Mouse (Mus musculus): ENCODE results near the gene Wdr82.
A peak's percentile ranks its signal among the peaks of the same experiment; 100 is the strongest.

DNA sequence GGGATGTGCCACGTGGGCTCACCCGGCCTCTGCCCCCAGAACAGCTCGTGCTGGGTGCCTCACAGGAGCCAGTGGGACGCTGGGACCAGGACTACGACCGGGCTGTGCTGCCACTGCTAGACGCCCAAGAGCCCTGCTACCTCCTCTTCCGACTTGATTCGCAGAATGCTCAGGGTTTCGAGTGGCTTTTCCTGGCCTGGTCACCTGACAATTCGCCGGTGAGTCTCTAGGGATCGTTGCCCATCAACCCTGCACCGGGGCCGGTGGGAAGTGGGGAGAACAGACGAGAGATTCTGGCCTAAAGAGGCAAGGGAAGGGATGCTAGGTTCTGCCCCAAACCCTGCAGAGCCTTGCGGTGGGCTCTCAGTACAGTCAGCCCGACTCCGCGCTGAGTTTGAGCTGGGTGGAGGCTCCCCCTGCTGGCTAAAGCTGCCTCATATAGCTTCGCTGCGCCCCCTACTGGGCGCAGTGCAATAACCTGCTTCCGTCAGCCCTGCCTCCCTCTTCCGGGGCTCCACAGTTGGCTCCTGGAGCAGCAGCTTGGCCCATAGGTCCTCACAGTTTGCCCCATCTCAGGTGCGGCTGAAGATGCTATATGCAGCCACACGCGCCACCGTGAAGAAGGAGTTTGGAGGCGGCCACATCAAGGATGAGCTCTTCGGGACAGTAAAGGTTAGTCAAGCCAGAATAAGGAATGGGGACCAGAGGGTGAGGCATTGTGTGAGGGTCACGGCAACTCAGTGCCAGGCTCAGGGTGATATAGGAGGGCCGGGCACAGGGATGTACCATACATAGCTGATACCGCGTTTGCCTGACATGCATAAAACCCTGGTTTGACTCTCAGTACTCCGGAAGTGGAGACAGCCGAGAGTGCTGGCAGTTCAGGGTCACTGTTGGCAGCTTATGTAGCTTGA lies 41.2 kb downstream of the Wdr82 start:
- peak; percentile 100 for TF ChIP-seq CTCF (IDR thresholded peaks at IDR 0.05; ENCODE audit: low read depth)
- no peak for TF ChIP-seq EP300 (IDR thresholded peaks at IDR 0.05; ENCODE audit: low read depth)

Measured in heart, postnatal 0 days (tissue).